8 mouse cellular contexts compared by ENCODE assay signal in the genomic region with DNA sequence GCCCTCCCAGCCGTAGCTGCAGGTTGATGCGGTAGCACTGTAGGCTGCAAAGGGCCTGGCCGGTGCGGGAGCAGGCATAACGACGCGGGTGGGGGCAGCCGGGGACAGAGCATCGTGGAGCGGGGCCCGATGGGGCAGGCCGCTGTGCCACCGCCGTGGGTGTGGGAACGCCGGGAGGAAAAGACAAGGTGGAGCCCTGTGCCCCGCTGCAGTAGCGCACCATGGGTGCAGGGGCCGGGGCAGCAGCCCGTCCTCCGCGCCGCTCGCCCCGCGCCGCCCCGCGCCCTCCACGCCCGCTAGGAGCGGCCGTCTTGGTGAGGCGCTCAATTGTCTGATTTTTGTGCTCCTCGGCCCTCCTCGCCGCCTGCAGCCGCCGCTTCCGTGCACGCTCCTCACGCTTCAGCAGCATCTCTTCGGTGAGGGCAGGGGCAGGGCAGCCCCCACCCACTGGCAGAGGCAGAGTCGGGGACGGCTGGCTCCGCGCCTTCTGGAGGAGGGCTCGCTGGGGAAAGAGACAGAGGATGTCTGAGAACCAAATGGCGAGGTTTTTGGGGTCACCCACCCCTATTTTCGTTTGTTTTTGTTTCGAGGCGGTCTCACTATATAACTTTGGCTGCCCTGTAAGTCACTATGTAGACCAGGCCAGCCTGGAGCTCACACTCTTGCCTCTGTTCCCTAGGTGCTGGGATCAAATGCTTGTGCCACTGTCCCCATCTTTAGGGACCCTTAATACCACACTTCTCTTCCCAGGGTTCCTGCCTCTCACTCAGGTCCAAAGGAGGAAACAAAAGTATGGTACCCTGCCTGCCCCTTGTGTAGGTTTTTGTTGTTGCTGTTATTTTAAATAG. TPM values are rescaled to one million over a fixed set of nuclear protein-coding genes. Genes with fewer than 3 reads are reported as not detected.
DNase-seq lines count a peak whose midpoint lies in the region; ATAC-seq and TF ChIP-seq lines count a peak whose summit lies in the region.

No protein-coding gene starts in this region.

- H3K27ac ChIP-seq in heart, embryonic 12.5 days (ENCODE audit: poor library complexity, severe bottlenecking): peak overlapping the region; percentile 92
- H3K27ac ChIP-seq in embryonic facial prominence, embryonic 10.5 days (replicated peaks): peak overlapping the region; percentile 99
- peak overlapping the region; percentile 99 for H3K27ac ChIP-seq in midbrain, embryonic 12.5 days (replicated peaks)

- DNase-seq in heart, postnatal 14 days: no peak
- DNase-seq in embryonic facial prominence, embryonic 10.5 days (ENCODE audit: low spot score): no peak
- DNase-seq in induced T-regulatory cell, adult 2 months (ENCODE audit: low read depth): peak; percentile 23
- DNase-seq in frontal cortex, postnatal 14 days (ENCODE audit: low spot score in 2 of 2): no peak
- no peak for DNase-seq in layer of hippocampus, adult 9-11 months

- H3K9me3 ChIP-seq in heart, embryonic 12.5 days (replicated peaks): no peaks in the 10 kb centered on the region
- no peaks in the 10 kb centered on the region for H3K9me3 ChIP-seq in E14TG2a.4 (ENCODE audit: low read length)
- H3K9me3 ChIP-seq in embryonic facial prominence, embryonic 10.5 days: no peaks in the 10 kb centered on the region
- no peaks in the 10 kb centered on the region for H3K9me3 ChIP-seq in midbrain, embryonic 12.5 days

- peaks cover 41% of the 10 kb centered on the region for H3K4me1 ChIP-seq in heart, embryonic 12.5 days (replicated peaks)
- H3K4me1 ChIP-seq in E14TG2a.4 (replicated peaks; ENCODE audit: low read depth, low read length): peaks cover 67% of the 10 kb centered on the region
- peaks cover 72% of the 10 kb centered on the region for H3K4me1 ChIP-seq in embryonic facial prominence, embryonic 10.5 days
- H3K4me1 ChIP-seq in midbrain, embryonic 12.5 days: peaks cover 62% of the 10 kb centered on the region

- H3K4me3 ChIP-seq in heart, embryonic 12.5 days: peak overlapping the region; percentile 79
- peak overlapping the region; percentile 91 for H3K4me3 ChIP-seq in E14TG2a.4 (replicated peaks; ENCODE audit: low read length)
- peak overlapping the region; percentile 83 for H3K4me3 ChIP-seq in embryonic facial prominence, embryonic 10.5 days
- H3K4me3 ChIP-seq in midbrain, embryonic 12.5 days: peak overlapping the region; percentile 84

- peak overlapping the region; percentile 86 for H3K9ac ChIP-seq in heart, embryonic 12.5 days
- H3K9ac ChIP-seq in midbrain, embryonic 12.5 days (replicated peaks): peak overlapping the region; percentile 95

- H3K27me3 ChIP-seq in heart, embryonic 12.5 days (replicated peaks): no peaks in the 10 kb centered on the region
- no peaks in the 10 kb centered on the region for H3K27me3 ChIP-seq in E14TG2a.4 (ENCODE audit: insufficient read depth, low read length)
- no peaks in the 10 kb centered on the region for H3K27me3 ChIP-seq in embryonic facial prominence, embryonic 10.5 days (replicated peaks; ENCODE audit: low read depth, poor library complexity, severe bottlenecking)
- no peaks in the 10 kb centered on the region for H3K27me3 ChIP-seq in midbrain, embryonic 12.5 days

- no peak for TF ChIP-seq CTCF in E14TG2a.4 (conservative IDR thresholded peaks at IDR 0.05; ENCODE audit: low read length)

- peak overlapping the region; percentile 96 for H3K4me2 ChIP-seq in heart, embryonic 12.5 days
- peak overlapping the region; percentile 96 for H3K4me2 ChIP-seq in midbrain, embryonic 12.5 days (replicated peaks)

- intact Hi-C loops in heart, postnatal 14 days (cut with DNase I): no loop called here

- H3K36me3 ChIP-seq in heart, embryonic 12.5 days: peaks cover 28% of the 10 kb centered on the region
- H3K36me3 ChIP-seq in E14TG2a.4 (ENCODE audit: insufficient read depth, low read length): peaks cover 40% of the 10 kb centered on the region
- H3K36me3 ChIP-seq in embryonic facial prominence, embryonic 10.5 days (replicated peaks): peaks cover 34% of the 10 kb centered on the region
- H3K36me3 ChIP-seq in midbrain, embryonic 12.5 days: peaks cover 27% of the 10 kb centered on the region

- peak; percentile 53 for ATAC-seq in heart, embryonic 12.5 days (ENCODE audit: insufficient number of reproducible peaks, low FRiP score)
- peak; percentile 1 for ATAC-seq in midbrain, embryonic 12.5 days (ENCODE audit: low FRiP score, low read depth)

- 2% methylated on average over 52 of the region's 52 CpGs for WGBS in heart, embryonic 12.5 days
- WGBS in embryonic facial prominence, embryonic 10.5 days: 2% methylated on average over 52 of the region's 52 CpGs
- WGBS in midbrain, embryonic 12.5 days: under 1% methylated on average over 47 of the region's 52 CpGs

RNA-seq across cellular contexts. Expression of a gene that starts 0.7 kb away (rescaled TPM):
- polyA plus RNA-seq in heart, embryonic 12.5 days (2016; fragmentation: Nextera tagmentation; extraction: Ambion mirVana): 87.6 and 91.3 TPM in 2 replicates
- total RNA-seq in heart, postnatal 14 days (2021): 10 to 100 TPM; 72.4 to 80.1 TPM
- 147 and 172 TPM in 2 replicates for polyA plus RNA-seq in embryonic facial prominence, embryonic 10.5 days (2016; fragmentation: Nextera tagmentation; extraction: Ambion mirVana)
- 210 and 223 TPM in 2 replicates for polyA plus RNA-seq in midbrain, embryonic 12.5 days (2016; fragmentation: Nextera tagmentation; extraction: Ambion mirVana)

RNA-seq across cellular contexts. Expression of a gene that starts 3.1 kb away (rescaled TPM):
- 11.1 and 12.1 TPM in 2 replicates for polyA plus RNA-seq in heart, embryonic 12.5 days (2016; fragmentation: Nextera tagmentation; extraction: Ambion mirVana)
- 10 to 100 TPM; 14.2 to 15.3 TPM for total RNA-seq in heart, postnatal 14 days (2021)
- polyA plus RNA-seq in embryonic facial prominence, embryonic 10.5 days (2016; fragmentation: Nextera tagmentation; extraction: Ambion mirVana): 18.6 and 20.2 TPM in 2 replicates
- polyA plus RNA-seq in midbrain, embryonic 12.5 days (2016; fragmentation: Nextera tagmentation; extraction: Ambion mirVana): 18.4 and 19.4 TPM in 2 replicates

RNA-seq across cellular contexts. Expression of a gene that starts 6.8 kb away (rescaled TPM):
- 30.7 and 30.8 TPM in 2 replicates for polyA plus RNA-seq in heart, embryonic 12.5 days (2016; fragmentation: Nextera tagmentation; extraction: Ambion mirVana)
- total RNA-seq in heart, postnatal 14 days (2021): 10 to 100 TPM; 10.4 to 11.4 TPM
- 41.0 and 44.1 TPM in 2 replicates for polyA plus RNA-seq in embryonic facial prominence, embryonic 10.5 days (2016; fragmentation: Nextera tagmentation; extraction: Ambion mirVana)
- polyA plus RNA-seq in midbrain, embryonic 12.5 days (2016; fragmentation: Nextera tagmentation; extraction: Ambion mirVana): 34.9 and 42.6 TPM in 2 replicates

RNA-seq across cellular contexts. Expression of a gene that starts 13.2 kb away (rescaled TPM):
- polyA plus RNA-seq in heart, embryonic 12.5 days (2016; fragmentation: Nextera tagmentation; extraction: Ambion mirVana): 20.3 and 22.0 TPM in 2 replicates
- 1 to 10 TPM; 6.9 to 8.0 TPM for total RNA-seq in heart, postnatal 14 days (2021)
- polyA plus RNA-seq in embryonic facial prominence, embryonic 10.5 days (2016; fragmentation: Nextera tagmentation; extraction: Ambion mirVana): 38.2 and 39.0 TPM in 2 replicates
- 31.9 and 39.5 TPM in 2 replicates for polyA plus RNA-seq in midbrain, embryonic 12.5 days (2016; fragmentation: Nextera tagmentation; extraction: Ambion mirVana)

RNA-seq across cellular contexts. Expression of a gene that starts 13.2 kb away (rescaled TPM):
- 155 and 156 TPM in 2 replicates for polyA plus RNA-seq in heart, embryonic 12.5 days (2016; fragmentation: Nextera tagmentation; extraction: Ambion mirVana)
- 100 to 1,000 TPM; 133 to 136 TPM for total RNA-seq in heart, postnatal 14 days (2021)
- polyA plus RNA-seq in embryonic facial prominence, embryonic 10.5 days (2016; fragmentation: Nextera tagmentation; extraction: Ambion mirVana): 144 and 145 TPM in 2 replicates
- polyA plus RNA-seq in midbrain, embryonic 12.5 days (2016; fragmentation: Nextera tagmentation; extraction: Ambion mirVana): 122 and 129 TPM in 2 replicates
